Comparison of ENCODE assay signal across 9 mouse cellular contexts in the genomic region with DNA sequence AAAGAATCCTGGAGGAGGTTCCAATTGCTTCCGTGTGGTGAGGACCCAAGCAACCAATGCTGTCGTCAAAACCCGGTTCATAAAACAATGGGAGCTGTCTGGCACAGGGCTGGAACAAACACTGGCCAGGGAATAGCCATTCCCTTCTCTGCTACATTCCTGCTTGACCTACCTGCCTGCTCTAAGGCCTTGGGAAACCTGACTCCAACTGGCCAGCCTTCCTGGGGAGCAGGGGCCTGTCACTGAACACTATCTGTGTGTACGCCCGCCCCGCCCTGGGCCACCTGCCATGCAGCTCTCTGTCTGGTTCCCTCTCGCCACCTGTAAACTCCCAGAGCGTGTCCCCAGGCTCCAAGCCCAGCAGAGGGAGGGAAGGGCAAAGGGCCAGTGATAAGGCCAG. TPM values are rescaled to one million over a fixed set of nuclear protein-coding genes. Genes with fewer than 3 reads are reported as not detected.
DNase-seq lines count a peak whose midpoint lies in the region; ATAC-seq and TF ChIP-seq lines count a peak whose summit lies in the region.
"Had no signal": no experiment of that assay in that cellular context is flagged by ENCODE, and none has a peak within 500 bp of the region (broad histone marks: within the 10 kb centered on the region; RNA-seq: fewer than 3 reads in every experiment).

No protein-coding gene starts in this region.

- H3K9ac ChIP-seq in lung, embryonic 15.5 days, result no peak overlapping the region
- H3K9ac ChIP-seq in forebrain, postnatal 0 days, result no peak overlapping the region

- no peaks in the 10 kb centered on the region for H3K36me3 ChIP-seq in lung, embryonic 15.5 days
- H3K36me3 ChIP-seq in forebrain, postnatal 0 days (ENCODE audit: insufficient read depth), result no peaks in the 10 kb centered on the region
- H3K36me3 ChIP-seq: limb, embryonic 10.5 days had no signal

- H3K9me3 ChIP-seq in lung, embryonic 15.5 days, result no peaks in the 10 kb centered on the region
- H3K9me3 ChIP-seq in forebrain, postnatal 0 days (ENCODE audit: low read length), result no peaks in the 10 kb centered on the region
- H3K9me3 ChIP-seq: limb, embryonic 10.5 days had no signal

- H3K27ac ChIP-seq in lung, embryonic 15.5 days, result peak overlapping the region; percentile 66
- no peak overlapping the region for H3K27ac ChIP-seq in forebrain, postnatal 0 days (ENCODE audit: low read depth, low read length)
- H3K27ac ChIP-seq: limb, embryonic 10.5 days had no signal

- DNase-seq in R1 (ENCODE audit: low read depth, low spot score), result peak; percentile 19
- peak; percentile 76 for DNase-seq in brain, adult 2 months (ENCODE audit: low read depth, low spot score)
- peak; percentile 65 to 74 for DNase-seq in heart, postnatal 14 days
- DNase-seq in forebrain, postnatal 0 days, result no peak
- no peak for DNase-seq in gastrocnemius, adult 18-20 months (ENCODE audit: low spot score)
- DNase-seq in spleen, postnatal 14 days (ENCODE audit: low spot score in 2 of 2), result no peak

- 26% methylated on average over 8 of the region's 8 CpGs for WGBS in lung, embryonic 15.5 days
- 30% methylated on average over 8 of the region's 8 CpGs for WGBS in forebrain, postnatal 0 days

- H3K4me1 ChIP-seq in lung, embryonic 15.5 days, result peaks cover 42% of the 10 kb centered on the region
- H3K4me1 ChIP-seq in forebrain, postnatal 0 days (ENCODE audit: insufficient read depth), result no peaks in the 10 kb centered on the region

- intact Hi-C loops in heart, postnatal 14 days (cut with DNase I), result no loop called here

- TF ChIP-seq CTCF in forebrain, postnatal 0 days (IDR thresholded peaks at IDR 0.05; ENCODE audit: low read depth), result no peak

- H3K4me2 ChIP-seq in lung, embryonic 15.5 days, result no peak overlapping the region
- H3K4me2 ChIP-seq in forebrain, postnatal 0 days (ENCODE audit: low read depth), result no peak overlapping the region

- H3K27me3 ChIP-seq in lung, embryonic 15.5 days, result no peaks in the 10 kb centered on the region
- H3K27me3 ChIP-seq in forebrain, postnatal 0 days (ENCODE audit: insufficient read depth, low read length), result no peaks in the 10 kb centered on the region

- no peak overlapping the region for H3K4me3 ChIP-seq in lung, embryonic 15.5 days
- no peak overlapping the region for H3K4me3 ChIP-seq in forebrain, postnatal 0 days (ENCODE audit: low read depth, low read length)
- H3K4me3 ChIP-seq: limb, embryonic 10.5 days had no signal

- 0 out of 2 replicates have a peak, but pooled peaks have one; percentile 5 for ATAC-seq in lung, embryonic 15.5 days (ENCODE audit: borderline replicate concordance, extremely low read depth, low FRiP score, low TSS enrichment)
- ATAC-seq in forebrain, postnatal 0 days, result no peak

RNA-seq across cellular contexts. Expression of a gene that starts 25.5 kb away (rescaled TPM):
- 1 to 10 TPM; 1.1 to 1.3 TPM for total RNA-seq in heart, postnatal 14 days (2021)
- polyA plus RNA-seq in lung, embryonic 15.5 days (2015; fragmentation: Nextera tagmentation; extraction: Ambion mirVana), result 9.9 and 12.1 TPM in 2 replicates
- 20.5 and 22.7 TPM in 2 replicates for total RNA-seq in forebrain, postnatal 0 days (2014; rRNA removed)
- polyA plus RNA-seq in forebrain, postnatal 0 days (2015; fragmentation: Nextera tagmentation; extraction: Ambion mirVana), result 10.4 and 13.6 TPM in 2 replicates
- under 1 TPM; 0.57 to 0.59 TPM for total RNA-seq in gastrocnemius, adult 18-20 months (2021)
- total RNA-seq: monocyte, adult 5-6 weeks had no signal

Comparison
In these comparisons a context has a peak if more than half of its experiments do, and no peak if none do; other contexts are left out.
1. DNase-seq: peak in R1 (single experiment), brain, adult 2 months (single experiment) and heart, postnatal 14 days (2 of 2); none in forebrain, postnatal 0 days (single experiment), gastrocnemius, adult 18-20 months (single experiment) and spleen, postnatal 14 days (0 of 2).